Mouse (Mus musculus) T-helper 2 cell (primary cell): ENCODE measurements at regions not wholly inside any gene's neighbourhood (a gene's known extent, or its start where the extent isn't known, plus 50 kb on each side); places are given as distances from the start of the nearest gene placed in this dataset.

ENCODE experiments used
- in situ Hi-C: fragments of 300-600 bp; cut with MboI, MseI; formaldehyde crosslinking; loops from one replicate; pipeline ENCODE4 v1.15.1; 2025; ENCODE audit warnings: high pct_unique_total_duplicates

- in situ Hi-C loops = loop anchor here (10.0 kb wide), 1 partner anchor 1258 kb away; no protein-coding TSS in a partner anchor
Measured at GRCm38 (mm10) chr17:50432559-50432958, 76.6 kb upstream of the Plcl2 start.

- in situ Hi-C loops = loop anchor here (10.0 kb wide), 1 partner anchor 1264 kb away; no protein-coding TSS in a partner anchor
Measured at GRCm38 (mm10) chr17:50438960-50439359, 70.2 kb upstream of the Plcl2 start.

- in situ Hi-C loops = loop anchor here (10.0 kb wide), 1 partner anchor 1265 kb away; no protein-coding TSS in a partner anchor
Measured at GRCm38 (mm10) chr17:50439365-50439764, 69.8 kb upstream of the Plcl2 start.

GRCm38 (mm10) chr17:50442062-50442461, 67.1 kb upstream of the Plcl2 start:
- in situ Hi-C loops = no loop called here

- in situ Hi-C loops = no loop called here
Measured at GRCm38 (mm10) chr17:50442905-50443304, 66.3 kb upstream of the Plcl2 start.

GRCm38 (mm10) chr17:50443376-50444022, 65.7 kb upstream of the Plcl2 start:
- in situ Hi-C loops = no loop called here

- in situ Hi-C loops = no loop called here
Measured at GRCm38 (mm10) chr17:50444023-50444389, 65.2 kb upstream of the Plcl2 start.

- in situ Hi-C loops = no loop called here
Measured at GRCm38 (mm10) chr17:50448693-50449092, 60.5 kb upstream of the Plcl2 start.

GRCm38 (mm10) chr17:50451606-50452005, 57.6 kb upstream of the Plcl2 start:
- in situ Hi-C loops = no loop called here

- in situ Hi-C loops = no loop called here
Measured at GRCm38 (mm10) chr17:50453524-50453923, 55.7 kb upstream of the Plcl2 start.

- in situ Hi-C loops = no loop called here
Measured at GRCm38 (mm10) chr17:50453956-50454355, 55.2 kb upstream of the Plcl2 start.

GRCm38 (mm10) chr17:50454917-50455316, 54.3 kb upstream of the Plcl2 start:
- in situ Hi-C loops = no loop called here

- in situ Hi-C loops = no loop called here
Measured at GRCm38 (mm10) chr17:50455719-50456118, 53.5 kb upstream of the Plcl2 start.

GRCm38 (mm10) chr17:50457053-50457697, 52.0 kb upstream of the Plcl2 start:
- in situ Hi-C loops = no loop called here

- in situ Hi-C loops = no loop called here
Measured at GRCm38 (mm10) chr17:50458232-50458631, 51.0 kb upstream of the Plcl2 start.
